Mouse (Mus musculus): ENCODE data around the gene Mief1. TPM values are rescaled to one million over a fixed set of nuclear protein-coding genes. Genes with fewer than 3 reads are reported as not detected.
A peak's percentile ranks its signal among the peaks of the same experiment; 100 is the strongest.

The Mief1 gene
- polyA plus RNA-seq (2017; shearing (Covaris generic)), result 10 to 100 TPM; 29.3 to 37.0 TPM

- peak; percentile 99 for ATAC-seq
Observed at GRCm38 (mm10) chr15:80233733-80234509, at the start of gene Mief1. Gene Mief1, plus strand, starts transcription at chr15:80234018.

GRCm38 (mm10) chr15:80188927-80189326, 44.9 kb upstream of the Mief1 start:
- no peak for ATAC-seq

- ATAC-seq, result no peak
Observed at GRCm38 (mm10) chr15:80190075-80190474, 43.7 kb upstream of the Mief1 start.

- ATAC-seq, result peak; percentile 59
Observed at GRCm38 (mm10) chr15:80191585-80192245, 42.1 kb upstream of the Mief1 start.

GRCm38 (mm10) chr15:80192246-80192585, 41.6 kb upstream of the Mief1 start:
- ATAC-seq, result peak; percentile 86

GRCm38 (mm10) chr15:80192847-80193246, 41.0 kb upstream of the Mief1 start:
- no peak for ATAC-seq

GRCm38 (mm10) chr15:80199556-80199955, 34.3 kb upstream of the Mief1 start:
- ATAC-seq, result no peak

GRCm38 (mm10) chr15:80202111-80202775, 31.6 kb upstream of the Mief1 start:
- ATAC-seq, result no peak

- ATAC-seq, result no peak
Observed at GRCm38 (mm10) chr15:80203406-80203805, 30.4 kb upstream of the Mief1 start.

GRCm38 (mm10) chr15:80206057-80206565, 27.7 kb upstream of the Mief1 start:
- ATAC-seq, result no peak

- no peak for ATAC-seq
Observed at GRCm38 (mm10) chr15:80208446-80208845, 25.4 kb upstream of the Mief1 start.

- no peak for ATAC-seq
Observed at GRCm38 (mm10) chr15:80213688-80214087, 20.1 kb upstream of the Mief1 start.

GRCm38 (mm10) chr15:80215716-80216479, 17.9 kb upstream of the Mief1 start:
- ATAC-seq, result no peak

GRCm38 (mm10) chr15:80216480-80216820, 17.4 kb upstream of the Mief1 start:
- peak; percentile 5 for ATAC-seq

GRCm38 (mm10) chr15:80217476-80217875, 16.3 kb upstream of the Mief1 start:
- ATAC-seq, result no peak

GRCm38 (mm10) chr15:80219211-80219610, 14.6 kb upstream of the Mief1 start:
- ATAC-seq, result peak; percentile 86

GRCm38 (mm10) chr15:80219705-80220657, 13.8 kb upstream of the Mief1 start:
- ATAC-seq, result no peak

- ATAC-seq, result no peak
Observed at GRCm38 (mm10) chr15:80221031-80221430, 12.8 kb upstream of the Mief1 start.

- no peak for ATAC-seq
Observed at GRCm38 (mm10) chr15:80223751-80224150, 10.1 kb upstream of the Mief1 start.

- ATAC-seq, result peak; percentile 57
Observed at GRCm38 (mm10) chr15:80225208-80225607, 8.6 kb upstream of the Mief1 start.

GRCm38 (mm10) chr15:80225796-80226195, 8.0 kb upstream of the Mief1 start:
- no peak for ATAC-seq
